Mouse (Mus musculus) olfactory bulb, adult 2 months (tissue): ENCODE measurements at regions not wholly inside any gene's neighbourhood (a gene's known extent, or its start where the extent isn't known, plus 50 kb on each side); places are given as distances from the start of the nearest gene placed in this dataset.

Experiments used
- CTCF ChIP-seq: fragments of 200-500 bp; IDR thresholded peaks from 2 replicates; pipeline ENCODE4 v1.5.1; 2012; ENCODE audit warnings: low read depth, mild to moderate bottlenecking, low read length, moderate library complexity; ENCODE audit not compliant: insufficient read depth
- POLR2A ChIP-seq: fragments of 200-500 bp; IDR thresholded peaks from 2 replicates; pipeline ENCODE4 v1.6.1; 2012; ENCODE audit warnings: mild to moderate bottlenecking, low read depth, low read length, moderate library complexity; ENCODE audit not compliant: insufficient read depth

DNA sequence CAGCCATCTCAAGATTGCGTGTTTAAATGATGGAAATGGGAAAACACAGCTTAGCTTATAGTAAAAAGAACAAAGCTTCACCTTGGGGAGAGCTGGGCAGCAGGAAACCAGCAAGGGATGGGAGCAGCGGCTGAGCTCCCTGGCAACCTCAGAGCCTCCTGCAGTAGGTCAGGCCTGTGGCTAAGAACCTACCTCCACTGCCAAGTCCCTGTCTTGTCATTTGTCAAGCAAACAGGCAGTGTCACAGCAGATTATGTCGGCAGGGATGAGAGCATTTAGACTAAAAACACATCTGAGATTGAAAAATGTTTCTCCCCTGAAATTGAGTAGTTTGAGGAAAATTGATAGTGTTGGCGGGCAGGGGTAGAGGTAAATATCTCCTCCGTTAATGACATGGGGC is 214.8 kb downstream of the Abcc12 start:
- no peak for TF ChIP-seq CTCF
- no peak for TF ChIP-seq POLR2A
